Mouse (Mus musculus): ENCODE data around the gene Pdk1.
"Not testable (repeated sequence)": the region's sequence is repeated elsewhere in the genome, so short reads cannot be mapped to it uniquely, and the experiment has no call there.

Gene Pdk1

GRCm38 (mm10) chr2:71872801-71873443 lies at the start of gene Pdk1:
TSS of gene Pdk1 (plus strand) at chr2:71873224.
- Histone ChIP-seq H3K36me3 (ENCODE audit: control insufficient read depth, insufficient read depth, low read length, poor library complexity, severe bottlenecking) (no peaks in the 10 kb centered on the region), H3K27me3 (ENCODE audit: control insufficient read depth, insufficient read depth, low read length, poor library complexity, severe bottlenecking) (no peaks in the 10 kb centered on the region)
- DNase-seq (ENCODE audit: low read depth, low spot score) = peak; percentile 99

GRCm38 (mm10) chr2:71824146-71824545 lies 48.9 kb upstream of the Pdk1 start:
- Histone ChIP-seq H3K36me3 (ENCODE audit: control insufficient read depth, insufficient read depth, low read length, poor library complexity, severe bottlenecking) (no peaks in the 10 kb centered on the region), H3K27me3 (ENCODE audit: control insufficient read depth, insufficient read depth, low read length, poor library complexity, severe bottlenecking) (no peaks in the 10 kb centered on the region)
- DNase-seq (ENCODE audit: low read depth, low spot score) = no peak

- Histone ChIP-seq H3K36me3 (ENCODE audit: control insufficient read depth, insufficient read depth, low read length, poor library complexity, severe bottlenecking) (no peaks in the 10 kb centered on the region), H3K27me3 (ENCODE audit: control insufficient read depth, insufficient read depth, low read length, poor library complexity, severe bottlenecking) (no peaks in the 10 kb centered on the region)
- no peak for DNase-seq (ENCODE audit: low read depth, low spot score)
Observed at GRCm38 (mm10) chr2:71827711-71828110, 45.3 kb upstream of the Pdk1 start.

- no peaks in the 10 kb centered on the region for H3K36me3 ChIP-seq (ENCODE audit: control insufficient read depth, insufficient read depth, low read length, poor library complexity, severe bottlenecking)
- no peak for DNase-seq (ENCODE audit: low read depth, low spot score)
- H3K27me3 ChIP-seq (ENCODE audit: control insufficient read depth, insufficient read depth, low read length, poor library complexity, severe bottlenecking) = no peaks in the 10 kb centered on the region
Observed at GRCm38 (mm10) chr2:71828928-71829327, 44.1 kb upstream of the Pdk1 start.

GRCm38 (mm10) chr2:71833626-71834025 lies 39.4 kb upstream of the Pdk1 start:
- Histone ChIP-seq H3K27me3 (ENCODE audit: control insufficient read depth, insufficient read depth, low read length, poor library complexity, severe bottlenecking) (no peaks in the 10 kb centered on the region), H3K36me3 (ENCODE audit: control insufficient read depth, insufficient read depth, low read length, poor library complexity, severe bottlenecking) (0 out of 2 replicates have a peak, but pooled peaks cover 3% of the 10 kb centered on the region)
- DNase-seq (ENCODE audit: low read depth, low spot score) = no peak

GRCm38 (mm10) chr2:71834371-71834770 lies 38.7 kb upstream of the Pdk1 start:
- H3K27me3 ChIP-seq (ENCODE audit: control insufficient read depth, insufficient read depth, low read length, poor library complexity, severe bottlenecking) = no peaks in the 10 kb centered on the region
- H3K36me3 ChIP-seq (ENCODE audit: control insufficient read depth, insufficient read depth, low read length, poor library complexity, severe bottlenecking) = 0 out of 2 replicates have a peak, but pooled peaks cover 3% of the 10 kb centered on the region
- DNase-seq (ENCODE audit: low read depth, low spot score) = no peak

GRCm38 (mm10) chr2:71835556-71835955 lies 37.5 kb upstream of the Pdk1 start:
- no peak for DNase-seq (ENCODE audit: low read depth, low spot score)
- H3K27me3 ChIP-seq (ENCODE audit: control insufficient read depth, insufficient read depth, low read length, poor library complexity, severe bottlenecking) = no peaks in the 10 kb centered on the region

GRCm38 (mm10) chr2:71836232-71836631 lies 36.8 kb upstream of the Pdk1 start:
- H3K36me3 ChIP-seq (ENCODE audit: control insufficient read depth, insufficient read depth, low read length, poor library complexity, severe bottlenecking) = 0 out of 2 replicates have a peak, but pooled peaks cover 3% of the 10 kb centered on the region
- no peaks in the 10 kb centered on the region for H3K27me3 ChIP-seq (ENCODE audit: control insufficient read depth, insufficient read depth, low read length, poor library complexity, severe bottlenecking)
- no peak for DNase-seq (ENCODE audit: low read depth, low spot score)

More at GRCm38 (mm10) chr2:71835556-71835955, 37.5 kb upstream of the Pdk1 start:
- 0 out of 2 replicates have a peak, but pooled peaks cover 3% of the 10 kb centered on the region for H3K36me3 ChIP-seq (ENCODE audit: control insufficient read depth, insufficient read depth, low read length, poor library complexity, severe bottlenecking)

- DNase-seq (ENCODE audit: low read depth, low spot score) = no peak
- H3K36me3 ChIP-seq (ENCODE audit: control insufficient read depth, insufficient read depth, low read length, poor library complexity, severe bottlenecking) = 0 out of 2 replicates have a peak, but pooled peaks cover 3% of the 10 kb centered on the region
Observed at GRCm38 (mm10) chr2:71837261-71837660, 35.8 kb upstream of the Pdk1 start.

GRCm38 (mm10) chr2:71837791-71838190 lies 35.2 kb upstream of the Pdk1 start:
- peak; percentile 76 for DNase-seq (ENCODE audit: low read depth, low spot score)
- no peaks in the 10 kb centered on the region for H3K27me3 ChIP-seq (ENCODE audit: control insufficient read depth, insufficient read depth, low read length, poor library complexity, severe bottlenecking)
- H3K36me3 ChIP-seq (ENCODE audit: control insufficient read depth, insufficient read depth, low read length, poor library complexity, severe bottlenecking) = 0 out of 2 replicates have a peak, but pooled peaks cover 3% of the 10 kb centered on the region

More at GRCm38 (mm10) chr2:71837261-71837660, 35.8 kb upstream of the Pdk1 start:
- no peaks in the 10 kb centered on the region for H3K27me3 ChIP-seq (ENCODE audit: control insufficient read depth, insufficient read depth, low read length, poor library complexity, severe bottlenecking)

GRCm38 (mm10) chr2:71843316-71843715 lies 29.7 kb upstream of the Pdk1 start:
- H3K36me3 ChIP-seq (ENCODE audit: control insufficient read depth, insufficient read depth, low read length, poor library complexity, severe bottlenecking) = no peaks in the 10 kb centered on the region; the same call in 1 of the 2 replicates
- H3K27me3 ChIP-seq (ENCODE audit: control insufficient read depth, insufficient read depth, low read length, poor library complexity, severe bottlenecking) = no peaks in the 10 kb centered on the region
- DNase-seq (ENCODE audit: low read depth, low spot score) = peak; percentile 41

- Histone ChIP-seq H3K27me3 (ENCODE audit: control insufficient read depth, insufficient read depth, low read length, poor library complexity, severe bottlenecking) (no peaks in the 10 kb centered on the region), H3K36me3 (ENCODE audit: control insufficient read depth, insufficient read depth, low read length, poor library complexity, severe bottlenecking) (no peaks in the 10 kb centered on the region; the same call in 1 of the 2 replicates)
- DNase-seq (ENCODE audit: low read depth, low spot score) = no peak
Observed at GRCm38 (mm10) chr2:71844906-71845305, 28.1 kb upstream of the Pdk1 start.

GRCm38 (mm10) chr2:71852161-71852560 lies 20.9 kb upstream of the Pdk1 start:
- not testable (repeated sequence) for H3K27me3 ChIP-seq (ENCODE audit: control insufficient read depth, insufficient read depth, low read length, poor library complexity, severe bottlenecking); H3K36me3 ChIP-seq (ENCODE audit: control insufficient read depth, insufficient read depth, low read length, poor library complexity, severe bottlenecking)
- peak; percentile 26 for DNase-seq (ENCODE audit: low read depth, low spot score)

- DNase-seq (ENCODE audit: low read depth, low spot score) = no peak
- Histone ChIP-seq H3K27me3 (ENCODE audit: control insufficient read depth, insufficient read depth, low read length, poor library complexity, severe bottlenecking) (no peaks in the 10 kb centered on the region), H3K36me3 (ENCODE audit: control insufficient read depth, insufficient read depth, low read length, poor library complexity, severe bottlenecking) (no peaks in the 10 kb centered on the region)
Observed at GRCm38 (mm10) chr2:71855076-71855475, 17.9 kb upstream of the Pdk1 start.

GRCm38 (mm10) chr2:71863531-71864173 lies 9.4 kb upstream of the Pdk1 start:
- Histone ChIP-seq H3K36me3 (ENCODE audit: control insufficient read depth, insufficient read depth, low read length, poor library complexity, severe bottlenecking) (no peaks in the 10 kb centered on the region), H3K27me3 (ENCODE audit: control insufficient read depth, insufficient read depth, low read length, poor library complexity, severe bottlenecking) (0 out of 2 replicates have a peak, but pooled peaks cover 2% of the 10 kb centered on the region)
- DNase-seq (ENCODE audit: low read depth, low spot score) = peak; percentile 36

Measured in splenic B cell, adult 2 months (primary cell).